Mouse (Mus musculus) bone marrow, adult 2 months (tissue): Measurements from ENCODE around the gene Pdzd7.

Experiments used
- CTCF ChIP-seq: fragments of 200-500 bp; IDR thresholded peaks from 2 replicates; pipeline ENCODE4 v1.5.1; 2011; ENCODE audit warnings: low read length, control low read depth; ENCODE audit not compliant: control insufficient read depth, insufficient read depth
- POLR2A ChIP-seq: fragments of 200-500 bp; IDR thresholded peaks from 2 replicates; pipeline ENCODE4 v1.6.1; 2011; ENCODE audit warnings: low read depth, mild to moderate bottlenecking, control low read depth, low read length, borderline replicate concordance; ENCODE audit not compliant: control insufficient read depth

DNA sequence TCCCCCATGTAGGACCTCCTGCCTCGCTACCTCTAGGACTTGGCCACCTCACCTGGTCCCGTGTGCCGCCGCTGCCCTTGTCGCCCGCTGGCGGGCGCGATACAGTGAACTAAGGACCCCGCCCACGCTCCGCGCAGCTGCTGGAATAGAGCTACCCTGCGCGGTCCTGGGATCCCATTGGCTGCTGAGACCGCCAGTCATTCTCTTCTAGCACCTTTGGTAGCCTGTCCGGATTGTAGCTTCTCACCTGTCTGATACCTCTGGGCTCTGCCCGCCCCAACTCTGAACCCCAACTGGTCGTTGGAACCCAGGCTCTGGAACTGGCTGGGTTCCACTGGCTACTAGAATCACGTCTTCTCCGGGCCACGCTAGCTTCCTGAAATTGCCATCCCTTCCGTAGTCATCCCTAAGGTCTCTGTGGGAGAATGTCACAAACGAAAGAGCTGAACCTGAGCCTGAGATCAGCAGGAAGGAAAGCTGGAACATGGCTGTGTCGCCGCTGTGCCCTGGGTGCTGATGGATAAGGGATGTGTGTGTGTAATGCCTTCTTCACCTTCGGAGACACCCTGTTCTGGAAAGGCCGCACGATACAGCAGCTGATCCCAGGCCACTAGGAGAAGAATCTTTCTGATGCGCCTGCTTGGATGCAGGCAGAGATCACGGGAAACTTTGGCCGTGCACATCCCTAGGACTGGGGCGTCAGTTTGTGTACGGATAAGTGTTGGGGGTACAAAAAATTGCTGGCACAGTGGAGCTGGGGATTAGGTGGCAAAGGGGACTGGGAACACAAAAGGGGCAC is 1.2 kb upstream of the Pdzd7 start:
- no peak for TF ChIP-seq CTCF
- TF ChIP-seq POLR2A: no peak
